Mouse (Mus musculus) right cerebral cortex, postnatal 4 days (tissue): Measurements from ENCODE around the gene Galns.

Source experiments
- DNase-seq: peaks from one replicate; pipeline ENCODE4 v3.0.0-alpha.2; 2022

Galns gene

GRCm38 (mm10) chr8:122531312-122531711 is 80.0 kb downstream of the Galns start:
- DNase-seq = no peak

DNA sequence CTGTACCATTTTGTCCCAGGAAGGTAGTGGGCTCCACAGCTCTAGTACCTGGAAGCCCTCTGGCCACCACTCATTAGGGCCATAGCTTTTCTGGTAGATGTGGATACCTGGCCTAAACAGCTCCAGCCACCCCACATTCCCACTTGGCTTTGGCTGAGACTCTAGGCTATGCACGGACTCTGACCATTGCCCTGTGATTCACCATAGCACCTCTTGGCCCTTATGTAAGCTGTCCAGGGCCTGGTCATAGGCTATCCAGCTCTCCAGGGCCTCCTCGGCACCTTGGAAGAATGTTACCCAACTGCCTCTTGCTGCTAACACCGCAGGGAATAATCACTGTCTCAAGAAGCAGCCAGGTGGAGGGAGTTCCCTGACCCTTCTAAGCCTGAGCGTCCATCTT is 82.1 kb downstream of the Galns start:
- no peak for DNase-seq
